Comparison of ENCODE assay signal across 21 mouse cellular contexts in the genomic region with DNA sequence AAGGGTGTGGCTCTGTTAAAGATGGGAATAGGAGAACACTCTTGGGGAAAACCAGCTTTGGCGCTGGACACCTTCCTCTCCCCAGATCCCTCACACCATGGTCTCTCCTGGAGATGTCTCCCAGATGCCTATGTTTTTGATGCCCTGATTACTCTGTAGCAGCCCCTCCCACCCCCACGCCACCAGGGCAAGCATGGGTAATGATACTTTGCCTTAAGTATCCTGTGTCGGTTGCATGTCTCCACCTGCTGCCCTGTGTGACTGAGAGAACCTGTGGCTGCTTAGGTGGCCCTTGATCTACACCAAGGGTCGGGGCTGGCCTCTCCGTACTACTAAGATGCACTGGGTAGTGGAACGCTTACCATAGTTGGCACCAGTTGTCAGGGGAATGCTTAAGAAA. TPM values are rescaled to one million over a fixed set of nuclear protein-coding genes. Genes with fewer than 3 reads are reported as not detected.
A peak's percentile ranks its signal among the peaks of the same experiment; 100 is the strongest.
DNase-seq lines count a peak whose midpoint lies in the region; ATAC-seq and TF ChIP-seq lines count a peak whose summit lies in the region.
"Had no signal": no experiment of that assay in that cellular context is flagged by ENCODE, and none has a peak within 500 bp of the region (broad histone marks: within the 10 kb centered on the region; RNA-seq: fewer than 3 reads in every experiment).

No protein-coding gene starts in this region.

- peaks cover 90% of the 10 kb centered on the region for H3K79me2 ChIP-seq in myocyte (ENCODE audit: control insufficient read depth, insufficient read depth)

- no peak for ATAC-seq in kidney, embryonic 15.5 days (replicated peaks; ENCODE audit: low FRiP score)
- no peak for ATAC-seq in embryonic facial prominence, embryonic 13.5 days (ENCODE audit: insufficient number of reproducible peaks, insufficient read depth, low FRiP score, low TSS enrichment, low read depth)
- ATAC-seq: forebrain, embryonic 16.5 days had no signal

- TF ChIP-seq POLR2A in myocyte (IDR thresholded peaks at IDR 0.05; ENCODE audit: insufficient read length, low read depth), result no peak

- no peak overlapping the region for H3ac ChIP-seq in myocyte (ENCODE audit: control insufficient read depth, insufficient read length)

- DNase-seq in gastrocnemius, adult 2 months, result peak; percentile 33
- DNase-seq in gastrocnemius, adult 8-10 months (ENCODE audit: low spot score in 2 of 2), result no peak
- no peak for DNase-seq in kidney, postnatal 4 days
- no peak for DNase-seq in frontal cortex, postnatal 14 days (ENCODE audit: low spot score in 2 of 2)
- no peak for DNase-seq in cerebellum, postnatal 14 days
- DNase-seq: cerebellum, adult 11 months; gastrocnemius, postnatal 25 days; right cerebral cortex, postnatal 14 days had no signal

- TF ChIP-seq CTCF in gastrocnemius, adult 2 months (IDR thresholded peaks at IDR 0.05), result no peak

- peak overlapping the region; percentile 89 for H3K27ac ChIP-seq in gastrocnemius, adult 2 months
- peak overlapping the region; percentile 45; the same call in 1 of the 2 replicates for H3K27ac ChIP-seq in kidney, embryonic 15.5 days
- peak overlapping the region; percentile 22; the same call in 1 of the 2 replicates for H3K27ac ChIP-seq in embryonic facial prominence, embryonic 13.5 days
- H3K27ac ChIP-seq: hindbrain, embryonic 13.5 days; liver, embryonic 14.5 days had no signal

- H3K9ac ChIP-seq in kidney, embryonic 15.5 days, result no peak overlapping the region; the same call in 1 of the 2 replicates
- no peak overlapping the region for H3K9ac ChIP-seq in embryonic facial prominence, embryonic 13.5 days
- H3K9ac ChIP-seq: hindbrain, embryonic 13.5 days; liver, embryonic 14.5 days had no signal

- H3K27me3 ChIP-seq in kidney, embryonic 15.5 days, result no peaks in the 10 kb centered on the region
- H3K27me3 ChIP-seq in embryonic facial prominence, embryonic 13.5 days, result no peaks in the 10 kb centered on the region
- no peaks in the 10 kb centered on the region for H3K27me3 ChIP-seq in myocyte (ENCODE audit: control insufficient read depth, insufficient read depth, insufficient read length)
- H3K27me3 ChIP-seq: CH12.LX; hindbrain, embryonic 13.5 days had no signal

- intact Hi-C loops in gastrocnemius, adult 2 months (cut with DNase I), result no loop called here

- peaks cover 98% of the 10 kb centered on the region for H3K4me1 ChIP-seq in kidney, embryonic 15.5 days
- H3K4me1 ChIP-seq in embryonic facial prominence, embryonic 13.5 days, result peaks cover 52% of the 10 kb centered on the region

- peaks cover 5% of the 10 kb centered on the region; the same call in 1 of the 2 replicates for H3K36me3 ChIP-seq in kidney, embryonic 15.5 days
- no peaks in the 10 kb centered on the region; the same call in 1 of the 2 replicates for H3K36me3 ChIP-seq in embryonic facial prominence, embryonic 13.5 days
- peaks cover 4% of the 10 kb centered on the region for H3K36me3 ChIP-seq in myocyte (ENCODE audit: control insufficient read depth, insufficient read depth)
- H3K36me3 ChIP-seq: hindbrain, embryonic 13.5 days had no signal

- WGBS in kidney, embryonic 15.5 days, result 85% methylated on average over 6 of the region's 6 CpGs
- 80% methylated on average over 6 of the region's 6 CpGs for WGBS in embryonic facial prominence, embryonic 13.5 days

- peak overlapping the region; percentile 73 for H3K4me3 ChIP-seq in gastrocnemius, adult 2 months
- H3K4me3 ChIP-seq in kidney, embryonic 15.5 days (replicated peaks), result no peak overlapping the region
- H3K4me3 ChIP-seq in embryonic facial prominence, embryonic 13.5 days, result no peak overlapping the region
- H3K4me3 ChIP-seq in myocyte, result peak overlapping the region; percentile 86
- H3K4me3 ChIP-seq: erythroblast, embryonic 14.5 days; hindbrain, embryonic 13.5 days had no signal

- H3K9me3 ChIP-seq in kidney, embryonic 15.5 days (replicated peaks), result no peaks in the 10 kb centered on the region
- no peaks in the 10 kb centered on the region for H3K9me3 ChIP-seq in embryonic facial prominence, embryonic 13.5 days
- H3K9me3 ChIP-seq: hindbrain, embryonic 13.5 days had no signal

- H3K4me2 ChIP-seq in kidney, embryonic 15.5 days, result peak overlapping the region; percentile 63; the same call in 1 of the 2 replicates
- H3K4me2 ChIP-seq in embryonic facial prominence, embryonic 13.5 days, result no peak overlapping the region
- peak overlapping the region; percentile 94 for H3K4me2 ChIP-seq in myocyte (ENCODE audit: low read depth)
- H3K4me2 ChIP-seq: hindbrain, embryonic 13.5 days had no signal

TF ChIP-seq in myocyte, 11 proteins besides CTCF, POLR2A, EP300 and RAD21:
- TF ChIP-seq TCF3 (IDR thresholded peaks at IDR 0.05; ENCODE audit: insufficient read length, low read depth), result no peak
- no peak for TF ChIP-seq CEBPB (IDR thresholded peaks at IDR 0.05; ENCODE audit: insufficient read depth, poor library complexity, severe bottlenecking)
- TF ChIP-seq USF1 (IDR thresholded peaks at IDR 0.05; ENCODE audit: low read depth), result no peak
- TF ChIP-seq REST (IDR thresholded peaks at IDR 0.05; ENCODE audit: insufficient read depth, insufficient read length), result no peak
- no peak for TF ChIP-seq E2F4 (IDR thresholded peaks at IDR 0.05; ENCODE audit: insufficient read depth)
- TF ChIP-seq MYOG (IDR thresholded peaks at IDR 0.05; ENCODE audit: control insufficient read depth in 1 of 3, insufficient read depth in 1 of 3, insufficient read length in 2 of 3, low read depth in 2 of 3), result no peak
- TF ChIP-seq MYOD1 (IDR thresholded peaks at IDR 0.05; ENCODE audit: control insufficient read depth in 1 of 3, insufficient read length in 2 of 3, low read depth in 2 of 3), result no peak
- TF ChIP-seq SRF (IDR thresholded peaks at IDR 0.05; ENCODE audit: control insufficient read depth, insufficient read length, low read depth), result no peak
- TF ChIP-seq MAX (IDR thresholded peaks at IDR 0.05; ENCODE audit: low read depth), result no peak
- no peak for TF ChIP-seq POLR2AphosphoS2 (IDR thresholded peaks at IDR 0.05; ENCODE audit: insufficient read length, low read depth)

RNA-seq across cellular contexts. Expression of a gene that starts 17.4 kb away (rescaled TPM):
- total RNA-seq in gastrocnemius, adult 2 months (2021), result 10 to 100 TPM; 25.8 to 47.3 TPM
- 10 to 100 TPM; 22.8 to 39.1 (median 34.1) TPM for total RNA-seq in gastrocnemius, adult 8-10 months (2022)
- polyA plus RNA-seq in kidney, embryonic 15.5 days (2015; fragmentation: Nextera tagmentation; extraction: Ambion mirVana), result 115 and 139 TPM in 2 replicates
- polyA plus RNA-seq in embryonic facial prominence, embryonic 13.5 days (2015; fragmentation: Nextera tagmentation; extraction: Ambion mirVana), result 28.5 and 29.2 TPM in 2 replicates
- 298 TPM for polyA plus RNA-seq in myocyte (2012; fragmentation: generic; extraction: Trizol)

RNA-seq across cellular contexts. Expression of a gene that starts 20.6 kb away (rescaled TPM):
- over 10,000 TPM; 28,899 to 38,022 TPM for total RNA-seq in gastrocnemius, adult 2 months (2021)
- total RNA-seq in gastrocnemius, adult 8-10 months (2022), result over 10,000 TPM; 31,851 to 38,724 (median 35,835) TPM
- polyA plus RNA-seq in kidney, embryonic 15.5 days (2015; fragmentation: Nextera tagmentation; extraction: Ambion mirVana), result 23.5 and 46.2 TPM in 2 replicates
- 3.8 and 5.8 TPM in 2 replicates for polyA plus RNA-seq in embryonic facial prominence, embryonic 13.5 days (2015; fragmentation: Nextera tagmentation; extraction: Ambion mirVana)
- polyA plus RNA-seq in myocyte (2012; fragmentation: generic; extraction: Trizol), result 2,107 TPM
- total RNA-seq: common myeloid progenitor, adult 5-6 weeks; left cerebral cortex, postnatal 36 days had no signal
- polyA plus RNA-seq: erythroblast, embryonic 14.5 days had no signal

RNA-seq across cellular contexts. Expression of a gene that starts 36.4 kb away (rescaled TPM):
- total RNA-seq in gastrocnemius, adult 2 months (2021), result over 10,000 TPM; 15,929 to 19,962 TPM
- over 10,000 TPM; 16,943 to 22,105 (median 19,624) TPM for total RNA-seq in gastrocnemius, adult 8-10 months (2022)
- polyA plus RNA-seq in kidney, embryonic 15.5 days (2015; fragmentation: Nextera tagmentation; extraction: Ambion mirVana), result 19.0 and 45.8 TPM in 2 replicates
- 7.7 and 8.4 TPM in 2 replicates for polyA plus RNA-seq in embryonic facial prominence, embryonic 13.5 days (2015; fragmentation: Nextera tagmentation; extraction: Ambion mirVana)
- polyA plus RNA-seq in myocyte (2012; fragmentation: generic; extraction: Trizol), result 3,238 TPM
- total RNA-seq: layer of hippocampus, postnatal 10 days had no signal
- polyA plus RNA-seq: erythroblast, embryonic 14.5 days; forebrain, embryonic 16.5 days had no signal

RNA-seq across cellular contexts. Expression of a gene that starts 43.4 kb away (rescaled TPM):
- not detected for total RNA-seq in gastrocnemius, adult 2 months (2021)
- not detected for total RNA-seq in gastrocnemius, adult 8-10 months (2022)
- 0.62 and 1.3 TPM in 2 replicates for polyA plus RNA-seq in kidney, embryonic 15.5 days (2015; fragmentation: Nextera tagmentation; extraction: Ambion mirVana)
- 0.37 and 0.66 TPM in 2 replicates for polyA plus RNA-seq in embryonic facial prominence, embryonic 13.5 days (2015; fragmentation: Nextera tagmentation; extraction: Ambion mirVana)
- 14.5 TPM for polyA plus RNA-seq in myocyte (2012; fragmentation: generic; extraction: Trizol)
- total RNA-seq: CH12.LX; common myeloid progenitor, adult 5-6 weeks; gastrocnemius, postnatal 25 days; layer of hippocampus, postnatal 10 days; left cerebral cortex, postnatal 36 days; megakaryocyte, adult 5-6 weeks had no signal
- polyA plus RNA-seq: erythroblast, embryonic 14.5 days; forebrain, embryonic 16.5 days; hindbrain, embryonic 13.5 days; kidney, embryonic 14.5 days had no signal

RNA-seq across cellular contexts. Expression of a gene that starts 54.5 kb away (rescaled TPM):
- 1 to 10 TPM in 1 of 2 experiments, under 1 TPM in 1; 0.89 to 1.4 TPM for total RNA-seq in gastrocnemius, adult 2 months (2021)
- total RNA-seq in gastrocnemius, adult 8-10 months (2022), result 1 to 10 TPM; 1.0 to 5.1 (median 3.1) TPM
- polyA plus RNA-seq in kidney, embryonic 15.5 days (2015; fragmentation: Nextera tagmentation; extraction: Ambion mirVana), result 25.8 and 26.8 TPM in 2 replicates
- polyA plus RNA-seq in embryonic facial prominence, embryonic 13.5 days (2015; fragmentation: Nextera tagmentation; extraction: Ambion mirVana), result 36.0 and 36.7 TPM in 2 replicates
- 73.3 TPM for polyA plus RNA-seq in myocyte (2012; fragmentation: generic; extraction: Trizol)

Comparison
In these comparisons a context has a peak if more than half of its experiments do, and no peak if none do; other contexts are left out.
1. H3K27ac ChIP-seq: peak in every context shown above with its lines; median percentile 89 in gastrocnemius, adult 2 months; 45 in kidney, embryonic 15.5 days; 22 in embryonic facial prominence, embryonic 13.5 days.
2. H3K4me3 ChIP-seq: peak in gastrocnemius, adult 2 months (single experiment) and myocyte (single experiment); none in kidney, embryonic 15.5 days (single experiment) and embryonic facial prominence, embryonic 13.5 days (single experiment).
3. RNA of a gene that starts 20.6 kb away (polyA plus RNA-seq): 2,107 TPM in myocyte (single experiment); 23.5 to 46.2 TPM in kidney, embryonic 15.5 days and 3.8 to 5.8 TPM in embryonic facial prominence, embryonic 13.5 days; every median in the first group is over 10 times any median in the second.
4. RNA of a gene that starts 36.4 kb away (polyA plus RNA-seq): 3,238 TPM in myocyte (single experiment); 19.0 to 45.8 TPM in kidney, embryonic 15.5 days and 7.7 to 8.4 TPM in embryonic facial prominence, embryonic 13.5 days; every median in the first group is over 10 times any median in the second.